Mouse (Mus musculus): ENCODE results near the gene Adipor1. TPM values are rescaled to one million over a fixed set of nuclear protein-coding genes. Genes with fewer than 3 reads are reported as not detected.

Gene Adipor1
- polyA plus RNA-seq (2012; rRNA removed), result 63.3 and 65.7 TPM in 2 replicates

GRCm38 (mm10) chr1:134415168-134415831 lies at the start of gene Adipor1:
TSS of gene Adipor1 (plus strand) at chr1:134415378.

GRCm38 (mm10) chr1:134385666-134386065 lies 29.5 kb upstream of the Adipor1 start, which contains the start of gene 4933406M09Rik:
TSS of gene 4933406M09Rik (plus strand) at chr1:134385940.

GRCm38 (mm10) chr1:134405509-134406413 lies 9.4 kb upstream of the Adipor1 start, which contains the start of gene Cyb5r1:
TSS of gene Cyb5r1 (plus strand) at chr1:134405559.

GRCm38 (mm10) chr1:134454904-134455824 lies 40.0 kb downstream of the Adipor1 start, which contains the start of gene Klhl12:
TSS of gene Klhl12 (plus strand) at chr1:134455531.

Other genes with a start within 250 kb of the Adipor1 start
- gene Chil1, start 233.2 kb upstream of the Adipor1 start, polyA plus RNA-seq (2012; rRNA removed), result 21.6 and 27.7 TPM in 2 replicates
- gene Mybph, start 221.9 kb upstream of the Adipor1 start, polyA plus RNA-seq (2012; rRNA removed), result 0.06 and 0.13 TPM in 2 replicates
- gene Adora1, start 179.9 kb upstream of the Adipor1 start, polyA plus RNA-seq (2012; rRNA removed), result 4.9 and 8.5 TPM in 2 replicates
- gene Myog, start 125.4 kb upstream of the Adipor1 start, polyA plus RNA-seq (2012; rRNA removed), result 0.02 and 0.05 TPM in 2 replicates
- 1.8 and 1.9 TPM in 2 replicates for gene Ppfia4, start 82.5 kb upstream of the Adipor1 start, polyA plus RNA-seq (2012; rRNA removed)
- gene Tmem183a, start 53.4 kb upstream of the Adipor1 start, polyA plus RNA-seq (2012; rRNA removed), result 38.3 and 39.5 TPM in 2 replicates
- not detected in 2 replicates for gene 4933406M09Rik, start 29.4 kb upstream of the Adipor1 start, polyA plus RNA-seq (2012; rRNA removed)
- gene Cyb5r1, start 9.8 kb upstream of the Adipor1 start, polyA plus RNA-seq (2012; rRNA removed), result 11.8 and 13.1 TPM in 2 replicates
- gene Klhl12, start 40.2 kb downstream of the Adipor1 start, polyA plus RNA-seq (2012; rRNA removed), result 11.3 and 12.4 TPM in 2 replicates
- 8.5 and 9.0 TPM in 2 replicates for gene Rabif, start 79.3 kb downstream of the Adipor1 start, polyA plus RNA-seq (2012; rRNA removed)
- gene Mgat4e, start 134.3 kb downstream of the Adipor1 start, polyA plus RNA-seq (2012; rRNA removed), result not detected in 2 replicates
- 2.8 and 3.3 TPM in 2 replicates for gene Kdm5b, start 144.8 kb downstream of the Adipor1 start, polyA plus RNA-seq (2012; rRNA removed)
- gene Syt2, start 231.3 kb downstream of the Adipor1 start, polyA plus RNA-seq (2012; rRNA removed), result 0.01 TPM in 2 replicates